Mouse (Mus musculus): ENCODE measurements around the gene Dnajc5g. TPM values are rescaled to one million over a fixed set of nuclear protein-coding genes. Genes with fewer than 3 reads are reported as not detected.

Gene Dnajc5g
- not detected in 2 replicates for polyA plus RNA-seq (2014; fragmentation: Nextera tagmentation; extraction: Ambion mirVana)

- Histone ChIP-seq H3K4me3 (ENCODE audit: low read depth, low read length) (no peak within 1 kb of the TSS), H3K9ac (no peak within 1 kb of the TSS), H3K27ac (ENCODE audit: low read depth) (no peak within 1 kb of the TSS), H3K9me3 (ENCODE audit: low read depth, low read length) (no peaks in the 10 kb centered on the region), H3K4me1 (ENCODE audit: insufficient read depth) (no peaks in the 10 kb centered on the region), H3K36me3 (ENCODE audit: insufficient read depth) (no peaks in the 10 kb centered on the region), H3K4me2 (no peak within 1 kb of the TSS), H3K27me3 (ENCODE audit: insufficient read depth, low read length) (no peaks in the 10 kb centered on the region)
- DNase-seq = no peak
- 76% methylated on average over 9 of the region's 9 CpGs for WGBS
- ATAC-seq (ENCODE audit: insufficient read depth) = no peak
- no peak for TF ChIP-seq CTCF (IDR thresholded peaks at IDR 0.05; ENCODE audit: low read depth)
These were observed at the start of gene Dnajc5g for GRCm38 (mm10) chr5:31105814-31106335. Gene Dnajc5g, plus strand, starts transcription at chr5:31106285.

DNA sequence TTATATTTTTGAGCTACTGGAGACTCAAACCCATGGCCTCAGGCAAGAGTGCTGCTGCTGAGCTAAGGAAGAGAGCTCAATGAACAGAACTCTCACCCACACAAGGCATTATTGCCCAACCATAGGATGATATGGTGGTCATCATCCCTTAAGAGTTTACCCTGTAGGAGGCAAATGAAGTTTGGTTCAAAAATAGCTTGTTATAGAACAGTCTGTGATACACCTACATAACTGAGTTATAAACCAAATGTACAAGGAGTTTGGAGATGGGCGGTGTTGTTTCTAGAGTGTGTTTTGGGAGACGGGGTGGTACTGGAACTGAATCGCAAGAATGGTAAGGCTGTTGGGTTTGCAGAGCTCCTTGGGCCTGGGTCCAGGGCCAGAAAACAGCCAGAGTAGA lies 36.3 kb upstream of the Dnajc5g start:
- TF ChIP-seq CTCF (IDR thresholded peaks at IDR 0.05; ENCODE audit: low read depth) = no peak
- H3K36me3 ChIP-seq (ENCODE audit: insufficient read depth) = peaks cover 87% of the 10 kb centered on the region
- ATAC-seq (ENCODE audit: insufficient read depth) (no peak), DNase-seq (no peak)
- H3K9me3 ChIP-seq (ENCODE audit: low read depth, low read length) = no peaks in the 10 kb centered on the region
- H3K4me1 ChIP-seq (ENCODE audit: insufficient read depth) = no peaks in the 10 kb centered on the region
- H3K27ac ChIP-seq (ENCODE audit: low read depth) = no peak overlapping the region
- H3K4me3 ChIP-seq (ENCODE audit: low read depth, low read length) = no peak overlapping the region
- no peaks in the 10 kb centered on the region for H3K27me3 ChIP-seq (ENCODE audit: insufficient read depth, low read length)
- 95% methylated on average over 3 of the region's 3 CpGs for WGBS
- H3K4me2 ChIP-seq = no peak overlapping the region
- no peak overlapping the region for H3K9ac ChIP-seq

DNA sequence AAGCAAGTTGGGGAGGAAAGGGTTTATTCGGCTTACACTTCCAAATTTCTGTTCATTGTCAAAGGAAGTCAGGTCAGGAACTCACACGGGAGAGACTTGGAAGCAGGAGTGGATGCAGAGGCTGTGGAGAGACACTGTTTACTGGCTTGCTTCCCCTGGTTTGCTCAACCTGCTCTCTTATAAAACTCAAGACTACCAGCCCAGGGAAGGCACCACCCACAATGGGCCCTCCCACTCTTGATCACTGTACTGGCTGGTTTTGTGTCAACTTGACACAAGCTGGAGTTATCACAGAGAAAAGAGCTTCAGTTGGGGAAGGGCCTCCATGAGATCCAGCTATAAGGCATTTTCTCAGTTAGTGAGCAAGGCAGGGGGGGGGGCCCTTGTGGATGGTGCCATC lies 35.0 kb upstream of the Dnajc5g start:
- Histone ChIP-seq H3K4me3 (ENCODE audit: low read depth, low read length) (no peak overlapping the region), H3K9ac (no peak overlapping the region), H3K36me3 (ENCODE audit: insufficient read depth) (peaks cover 97% of the 10 kb centered on the region), H3K4me1 (ENCODE audit: insufficient read depth) (no peaks in the 10 kb centered on the region), H3K27ac (ENCODE audit: low read depth) (no peak overlapping the region), H3K27me3 (ENCODE audit: insufficient read depth, low read length) (no peaks in the 10 kb centered on the region), H3K4me2 (no peak overlapping the region), H3K9me3 (ENCODE audit: low read depth, low read length) (no peaks in the 10 kb centered on the region)
- 79% methylated on average over 2 of the region's 2 CpGs for WGBS
- ATAC-seq (ENCODE audit: insufficient read depth) = no peak
- no peak for TF ChIP-seq CTCF (IDR thresholded peaks at IDR 0.05; ENCODE audit: low read depth)
- DNase-seq = no peak

DNA sequence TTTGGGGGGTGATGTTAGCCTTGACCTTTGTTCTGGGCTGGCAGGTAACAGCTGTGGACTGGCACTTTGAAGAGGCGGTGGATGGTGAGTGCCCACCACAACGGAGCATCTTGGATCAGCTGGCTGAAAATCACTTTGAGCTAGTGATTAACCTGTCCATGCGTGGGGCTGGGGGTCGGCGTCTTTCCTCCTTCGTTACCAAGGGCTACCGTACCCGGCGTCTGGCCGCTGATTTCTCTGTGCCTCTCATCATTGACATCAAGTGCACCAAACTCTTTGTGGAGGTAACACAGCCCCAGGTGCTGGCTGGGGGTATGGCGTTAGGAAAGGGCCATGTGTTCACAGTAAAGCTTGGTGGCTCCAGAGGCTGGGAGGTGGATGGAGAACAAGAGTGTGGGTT lies 34.3 kb upstream of the Dnajc5g start:
- ATAC-seq (ENCODE audit: insufficient read depth) (no peak), DNase-seq (no peak)
- H3K4me3 ChIP-seq (ENCODE audit: low read depth, low read length) = no peak overlapping the region

GRCm38 (mm10) chr5:31073176-31073575 lies 32.9 kb upstream of the Dnajc5g start:
- H3K4me3 ChIP-seq (ENCODE audit: low read depth, low read length) = no peak overlapping the region
- H3K27me3 ChIP-seq (ENCODE audit: insufficient read depth, low read length) = no peaks in the 10 kb centered on the region
- no peaks in the 10 kb centered on the region for H3K4me1 ChIP-seq (ENCODE audit: insufficient read depth)
- 88% methylated on average over 12 of the region's 12 CpGs for WGBS
- no peak overlapping the region for H3K4me2 ChIP-seq
- peaks cover 97% of the 10 kb centered on the region for H3K36me3 ChIP-seq (ENCODE audit: insufficient read depth)
- no peak overlapping the region for H3K27ac ChIP-seq (ENCODE audit: low read depth)
- no peak overlapping the region for H3K9ac ChIP-seq
- no peak for DNase-seq
- no peaks in the 10 kb centered on the region for H3K9me3 ChIP-seq (ENCODE audit: low read depth, low read length)
- TF ChIP-seq CTCF (IDR thresholded peaks at IDR 0.05; ENCODE audit: low read depth) = no peak
- ATAC-seq (ENCODE audit: insufficient read depth) = no peak

More for the DNA sequence above, 34.3 kb upstream of the Dnajc5g start:
- Histone ChIP-seq H3K4me2 (no peak overlapping the region), H3K9me3 (ENCODE audit: low read depth, low read length) (no peaks in the 10 kb centered on the region), H3K27me3 (ENCODE audit: insufficient read depth, low read length) (no peaks in the 10 kb centered on the region), H3K27ac (ENCODE audit: low read depth) (no peak overlapping the region), H3K9ac (no peak overlapping the region), H3K36me3 (ENCODE audit: insufficient read depth) (peaks cover 97% of the 10 kb centered on the region), H3K4me1 (ENCODE audit: insufficient read depth) (no peaks in the 10 kb centered on the region)
- TF ChIP-seq CTCF (IDR thresholded peaks at IDR 0.05; ENCODE audit: low read depth) = no peak
- 96% methylated on average over 11 of the region's 11 CpGs for WGBS

GRCm38 (mm10) chr5:31076346-31076745 lies 29.7 kb upstream of the Dnajc5g start:
- ATAC-seq (ENCODE audit: insufficient read depth) = no peak
- Histone ChIP-seq H3K27me3 (ENCODE audit: insufficient read depth, low read length) (no peaks in the 10 kb centered on the region), H3K36me3 (ENCODE audit: insufficient read depth) (peaks cover 78% of the 10 kb centered on the region), H3K27ac (ENCODE audit: low read depth) (no peak overlapping the region), H3K9ac (no peak overlapping the region), H3K4me1 (ENCODE audit: insufficient read depth) (no peaks in the 10 kb centered on the region), H3K4me2 (no peak overlapping the region), H3K9me3 (ENCODE audit: low read depth, low read length) (no peaks in the 10 kb centered on the region), H3K4me3 (ENCODE audit: low read depth, low read length) (no peak overlapping the region)
- no peak for DNase-seq
- TF ChIP-seq CTCF (IDR thresholded peaks at IDR 0.05; ENCODE audit: low read depth) = no peak
- WGBS = 74% methylated on average over 13 of the region's 13 CpGs

- WGBS = 67% methylated on average over 13 of the region's 13 CpGs
- no peak overlapping the region for H3K27ac ChIP-seq (ENCODE audit: low read depth)
- no peak for TF ChIP-seq CTCF (IDR thresholded peaks at IDR 0.05; ENCODE audit: low read depth)
- H3K4me1 ChIP-seq (ENCODE audit: insufficient read depth) = no peaks in the 10 kb centered on the region
- peaks cover 40% of the 10 kb centered on the region for H3K36me3 ChIP-seq (ENCODE audit: insufficient read depth)
- no peak overlapping the region for H3K4me2 ChIP-seq
- H3K9ac ChIP-seq = no peak overlapping the region
- H3K4me3 ChIP-seq (ENCODE audit: low read depth, low read length) = no peak overlapping the region
- ATAC-seq (ENCODE audit: insufficient read depth) (no peak), DNase-seq (peak; percentile 39)
- H3K9me3 ChIP-seq (ENCODE audit: low read depth, low read length) = no peaks in the 10 kb centered on the region
- H3K27me3 ChIP-seq (ENCODE audit: insufficient read depth, low read length) = no peaks in the 10 kb centered on the region
These were observed 25.9 kb upstream of the Dnajc5g start for GRCm38 (mm10) chr5:31080059-31080794.

All from lung, embryonic 14.5 days (tissue).